In the genomic region with DNA sequence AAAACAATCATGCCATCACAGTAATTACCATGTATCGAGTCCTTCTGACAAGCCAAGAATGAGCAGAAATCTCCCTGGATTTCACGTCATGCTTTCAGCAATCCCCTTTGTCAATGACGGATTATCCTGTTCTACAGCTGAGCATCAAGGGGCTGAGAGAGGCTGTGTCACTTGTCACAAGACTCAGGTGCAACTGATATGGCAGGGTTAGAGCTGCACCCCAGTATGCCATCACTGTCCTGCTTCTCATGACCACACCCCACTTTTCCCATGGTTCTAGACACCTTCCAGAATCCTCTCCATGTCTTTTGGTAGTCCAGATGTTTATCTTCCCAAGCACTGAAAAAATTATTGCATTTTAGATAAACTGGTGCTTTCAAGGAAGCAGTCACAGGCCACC, we compare ENCODE assay signal across 41 mouse cellular contexts. TPM values are rescaled to one million over a fixed set of nuclear protein-coding genes. Genes with fewer than 3 reads are reported as not detected.
A peak's percentile ranks its signal among the peaks of the same experiment; 100 is the strongest.
DNase-seq lines count a peak whose midpoint lies in the region; ATAC-seq and TF ChIP-seq lines count a peak whose summit lies in the region.
"Had no signal": no experiment of that assay in that cellular context is flagged by ENCODE, and none has a peak within 500 bp of the region (broad histone marks: within the 10 kb centered on the region; RNA-seq: fewer than 3 reads in every experiment).

No protein-coding gene starts in this region.

- H3K36me3 ChIP-seq in hindbrain, embryonic 11.5 days (ENCODE audit: control insufficient read depth, insufficient read depth, low read length) = no peaks in the 10 kb centered on the region
- no peaks in the 10 kb centered on the region for H3K36me3 ChIP-seq in hindbrain, embryonic 13.5 days
- H3K36me3 ChIP-seq in midbrain, embryonic 11.5 days (ENCODE audit: control insufficient read depth, insufficient read depth, low read length) = no peaks in the 10 kb centered on the region
- H3K36me3 ChIP-seq in midbrain, postnatal 0 days (ENCODE audit: insufficient read depth, low read length) = no peaks in the 10 kb centered on the region
- no peaks in the 10 kb centered on the region for H3K36me3 ChIP-seq in embryonic facial prominence, embryonic 11.5 days (replicated peaks; ENCODE audit: control insufficient read depth, insufficient read depth, low read depth, low read length)
- H3K36me3 ChIP-seq: embryonic facial prominence, embryonic 13.5 days; hindbrain, embryonic 10.5 days; intestine, embryonic 15.5 days; neural tube, embryonic 12.5 days had no signal

- H3K27me3 ChIP-seq in hindbrain, embryonic 11.5 days (ENCODE audit: control insufficient read depth, insufficient read depth, low read length) = no peaks in the 10 kb centered on the region
- no peaks in the 10 kb centered on the region for H3K27me3 ChIP-seq in hindbrain, embryonic 13.5 days
- H3K27me3 ChIP-seq in midbrain, embryonic 11.5 days (ENCODE audit: control insufficient read depth, insufficient read depth, low read length) = no peaks in the 10 kb centered on the region
- H3K27me3 ChIP-seq in midbrain, postnatal 0 days (ENCODE audit: insufficient read depth, low read length) = no peaks in the 10 kb centered on the region
- no peaks in the 10 kb centered on the region for H3K27me3 ChIP-seq in embryonic facial prominence, embryonic 11.5 days (ENCODE audit: control insufficient read depth, insufficient read depth, low read length)
- H3K27me3 ChIP-seq: CH12.LX; embryonic facial prominence, embryonic 13.5 days; intestine, embryonic 15.5 days; neural tube, embryonic 12.5 days had no signal

- H3K4me1 ChIP-seq in hindbrain, embryonic 11.5 days (replicated peaks; ENCODE audit: control insufficient read depth, insufficient read depth, low read length) = no peaks in the 10 kb centered on the region; the same call in 1 of the 2 replicates
- 0 out of 2 replicates have a peak, but pooled peaks cover 4% of the 10 kb centered on the region for H3K4me1 ChIP-seq in hindbrain, embryonic 13.5 days (replicated peaks)
- H3K4me1 ChIP-seq in midbrain, embryonic 11.5 days (ENCODE audit: control insufficient read depth, insufficient read depth, low read length) = peaks cover 8% of the 10 kb centered on the region
- H3K4me1 ChIP-seq in midbrain, postnatal 0 days (ENCODE audit: insufficient read depth, low read length) = no peaks in the 10 kb centered on the region
- no peaks in the 10 kb centered on the region for H3K4me1 ChIP-seq in embryonic facial prominence, embryonic 11.5 days (ENCODE audit: control insufficient read depth, insufficient read depth, low read length)
- H3K4me1 ChIP-seq: intestine, embryonic 15.5 days; neural tube, embryonic 12.5 days had no signal

- ATAC-seq in hindbrain, embryonic 11.5 days (ENCODE audit: low FRiP score) = no peak
- ATAC-seq in hindbrain, embryonic 13.5 days (ENCODE audit: low FRiP score) = no peak
- peak; percentile 54; the same call in 1 of the 2 replicates for ATAC-seq in midbrain, embryonic 11.5 days (ENCODE audit: low FRiP score)
- no peak for ATAC-seq in midbrain, postnatal 0 days (ENCODE audit: low FRiP score)
- 0 out of 2 replicates have a peak, but pooled peaks have one; percentile 34 for ATAC-seq in embryonic facial prominence, embryonic 11.5 days (replicated peaks; ENCODE audit: insufficient number of reproducible peaks, low FRiP score, low TSS enrichment, low read depth)
- ATAC-seq: activated CD4-positive, CD25-positive, alpha-beta regulatory T cell, adult 4 months; hindbrain, postnatal 0 days; intestine, embryonic 15.5 days; lung, postnatal 0 days had no signal

- TF ChIP-seq CTCF in midbrain, postnatal 0 days (IDR thresholded peaks at IDR 0.05) = no peak

- H3K27ac ChIP-seq in hindbrain, embryonic 11.5 days (ENCODE audit: low read depth, low read length) = no peak overlapping the region
- no peak overlapping the region for H3K27ac ChIP-seq in hindbrain, embryonic 13.5 days
- no peak overlapping the region for H3K27ac ChIP-seq in midbrain, embryonic 11.5 days (ENCODE audit: low read depth, low read length)
- H3K27ac ChIP-seq in midbrain, postnatal 0 days (ENCODE audit: low read depth, low read length) = no peak overlapping the region
- H3K27ac ChIP-seq in embryonic facial prominence, embryonic 11.5 days (replicated peaks; ENCODE audit: low read depth, low read length) = no peak overlapping the region
- H3K27ac ChIP-seq: embryonic facial prominence, embryonic 13.5 days; gastrocnemius, adult 2 months; heart, adult 2 months; hindbrain, embryonic 10.5 days; hindbrain, postnatal 0 days; intestine, embryonic 15.5 days; liver, embryonic 14.5 days; neural tube, embryonic 12.5 days had no signal

- no peak overlapping the region for H3K4me2 ChIP-seq in hindbrain, embryonic 11.5 days (replicated peaks; ENCODE audit: low read depth, low read length)
- H3K4me2 ChIP-seq in hindbrain, embryonic 13.5 days = no peak overlapping the region
- H3K4me2 ChIP-seq in midbrain, embryonic 11.5 days = no peak overlapping the region
- no peak overlapping the region for H3K4me2 ChIP-seq in midbrain, postnatal 0 days (ENCODE audit: low read depth, low read length, poor library complexity, severe bottlenecking)
- H3K4me2 ChIP-seq in embryonic facial prominence, embryonic 11.5 days (ENCODE audit: low read depth, low read length) = no peak overlapping the region
- H3K4me2 ChIP-seq: embryonic facial prominence, embryonic 13.5 days; intestine, embryonic 15.5 days; neural tube, embryonic 12.5 days had no signal

- 51% methylated on average over 3 of the region's 3 CpGs for WGBS in hindbrain, embryonic 11.5 days
- 27% methylated on average over 3 of the region's 3 CpGs for WGBS in hindbrain, embryonic 13.5 days
- WGBS in midbrain, embryonic 11.5 days = 15% methylated on average over 3 of the region's 3 CpGs
- WGBS in midbrain, postnatal 0 days = 21% methylated on average over 3 of the region's 3 CpGs
- 43% methylated on average over 3 of the region's 3 CpGs for WGBS in embryonic facial prominence, embryonic 11.5 days

- no peaks in the 10 kb centered on the region for H3K9me3 ChIP-seq in hindbrain, embryonic 11.5 days (ENCODE audit: control insufficient read depth, low read length)
- no peaks in the 10 kb centered on the region for H3K9me3 ChIP-seq in hindbrain, embryonic 13.5 days
- H3K9me3 ChIP-seq in midbrain, embryonic 11.5 days (ENCODE audit: control insufficient read depth, low read length) = no peaks in the 10 kb centered on the region
- no peaks in the 10 kb centered on the region for H3K9me3 ChIP-seq in midbrain, postnatal 0 days (ENCODE audit: low read length)
- no peaks in the 10 kb centered on the region for H3K9me3 ChIP-seq in embryonic facial prominence, embryonic 11.5 days (replicated peaks; ENCODE audit: control insufficient read depth, low read length)
- H3K9me3 ChIP-seq: embryonic facial prominence, embryonic 13.5 days; hindbrain, embryonic 10.5 days; intestine, embryonic 15.5 days; neural tube, embryonic 12.5 days had no signal

- peak; percentile 35 for DNase-seq in embryo, embryonic 10 days (ENCODE audit: low spot score)
- no peak for DNase-seq in embryo, embryonic 10.5 days (ENCODE audit: low spot score)
- DNase-seq in hindbrain, embryonic 11.5 days (ENCODE audit: low spot score) = peak; percentile 5
- DNase-seq in midbrain, embryonic 11.5 days (ENCODE audit: low spot score, missing footprints) = peak; percentile 88
- DNase-seq in midbrain, postnatal 0 days (ENCODE audit: low spot score) = no peak
- DNase-seq in embryonic facial prominence, embryonic 11.5 days (ENCODE audit: low spot score) = peak; percentile 38
- DNase-seq: adrenal gland, adult 2 months; adrenal gland, postnatal 36 days; cerebellum, adult 2 months; cerebellum, postnatal 14 days; gastrocnemius, adult 2 months; gastrocnemius, postnatal 36 days; heart, adult 2 months; heart, postnatal 14 days; kidney, adult 2 months; kidney, postnatal 4 days; layer of hippocampus, postnatal 36 days; left cerebral cortex, postnatal 4 days; right cerebral cortex, adult 18-20 months; spleen, adult 18-20 months; thymus, postnatal 14 days had no signal

- no peak overlapping the region for H3K4me3 ChIP-seq in hindbrain, embryonic 11.5 days (ENCODE audit: low read depth, low read length)
- H3K4me3 ChIP-seq in hindbrain, embryonic 13.5 days = no peak overlapping the region
- H3K4me3 ChIP-seq in midbrain, embryonic 11.5 days (ENCODE audit: low read depth, low read length) = no peak overlapping the region
- no peak overlapping the region for H3K4me3 ChIP-seq in midbrain, postnatal 0 days (ENCODE audit: low read depth, low read length)
- no peak overlapping the region for H3K4me3 ChIP-seq in embryonic facial prominence, embryonic 11.5 days (ENCODE audit: low read depth, low read length)
- H3K4me3 ChIP-seq: embryonic facial prominence, embryonic 13.5 days; gastrocnemius, adult 2 months; heart, adult 2 months; hindbrain, embryonic 10.5 days; intestine, embryonic 15.5 days; myocyte; neural tube, embryonic 12.5 days had no signal

- H3K9ac ChIP-seq in hindbrain, embryonic 11.5 days (ENCODE audit: low read depth, low read length) = no peak overlapping the region
- no peak overlapping the region for H3K9ac ChIP-seq in hindbrain, embryonic 13.5 days
- no peak overlapping the region for H3K9ac ChIP-seq in midbrain, embryonic 11.5 days (ENCODE audit: low read length)
- no peak overlapping the region for H3K9ac ChIP-seq in midbrain, postnatal 0 days (replicated peaks; ENCODE audit: low read length, poor library complexity, severe bottlenecking)
- no peak overlapping the region for H3K9ac ChIP-seq in embryonic facial prominence, embryonic 11.5 days (replicated peaks; ENCODE audit: low read length)
- H3K9ac ChIP-seq: embryonic facial prominence, embryonic 13.5 days; intestine, embryonic 15.5 days; liver, embryonic 14.5 days; neural tube, embryonic 12.5 days had no signal

RNA-seq across cellular contexts. Expression of gene 4930432M17Rik, which starts 8.9 kb away (rescaled TPM):
- not detected in 2 replicates for polyA plus RNA-seq in hindbrain, embryonic 11.5 days (2014; fragmentation: Nextera tagmentation; extraction: Ambion mirVana)
- polyA plus RNA-seq in hindbrain, embryonic 13.5 days (2015; fragmentation: Nextera tagmentation; extraction: Ambion mirVana) = not detected in 2 replicates
- polyA plus RNA-seq in midbrain, embryonic 11.5 days (2014; fragmentation: Nextera tagmentation; extraction: Ambion mirVana) = not detected in 2 replicates
- total RNA-seq in midbrain, postnatal 0 days (2014; rRNA removed) = not detected in 2 replicates
- polyA plus RNA-seq in midbrain, postnatal 0 days (2015; fragmentation: Nextera tagmentation; extraction: Ambion mirVana) = not detected in 2 replicates
- not detected in 2 replicates for polyA plus RNA-seq in embryonic facial prominence, embryonic 11.5 days (2014; fragmentation: Nextera tagmentation; extraction: Ambion mirVana)
- total RNA-seq: adrenal gland, adult 2 months; adrenal gland, postnatal 36 days; CH12.LX; ES-E14; gastrocnemius, adult 2 months; gastrocnemius, postnatal 36 days; heart, adult 2 months; heart, postnatal 14 days; hindbrain, postnatal 0 days; layer of hippocampus, postnatal 36 days; left cerebral cortex, postnatal 4 days had no signal
- polyA plus RNA-seq: activated CD4-positive, CD25-positive, alpha-beta regulatory T cell, adult 4 months; adrenal gland, adult 2 months; C2C12; cerebellum, adult 2 months; cortical plate, adult 2 months; embryonic facial prominence, embryonic 13.5 days; forebrain, embryonic 11.5 days; heart, adult 2 months; heart, embryonic 14.5 days; hindbrain, embryonic 10.5 days; hindbrain, postnatal 0 days; intestine, embryonic 15.5 days; kidney, adult 2 months; kidney, embryonic 16.5 days; limb, embryonic 14.5 days; liver, embryonic 14.5 days; lung, postnatal 0 days; myocyte; neural tube, embryonic 12.5 days; stomach, embryonic 16.5 days; urinary bladder, adult 2 months had no signal

RNA-seq across cellular contexts. Expression of gene F3, which starts 43.9 kb away (rescaled TPM):
- 11.7 and 13.6 TPM in 2 replicates for polyA plus RNA-seq in hindbrain, embryonic 11.5 days (2014; fragmentation: Nextera tagmentation; extraction: Ambion mirVana)
- 5.6 and 5.8 TPM in 2 replicates for polyA plus RNA-seq in hindbrain, embryonic 13.5 days (2015; fragmentation: Nextera tagmentation; extraction: Ambion mirVana)
- polyA plus RNA-seq in midbrain, embryonic 11.5 days (2014; fragmentation: Nextera tagmentation; extraction: Ambion mirVana) = 4.2 and 4.8 TPM in 2 replicates
- 12.6 and 15.6 TPM in 2 replicates for total RNA-seq in midbrain, postnatal 0 days (2014; rRNA removed)
- polyA plus RNA-seq in midbrain, postnatal 0 days (2015; fragmentation: Nextera tagmentation; extraction: Ambion mirVana) = 16.5 and 16.7 TPM in 2 replicates
- polyA plus RNA-seq in embryonic facial prominence, embryonic 11.5 days (2014; fragmentation: Nextera tagmentation; extraction: Ambion mirVana) = 14.2 and 14.9 TPM in 2 replicates
- polyA plus RNA-seq: activated CD4-positive, CD25-positive, alpha-beta regulatory T cell, adult 4 months had no signal

Comparison
In these comparisons a context has a peak if more than half of its experiments do, and no peak if none do; other contexts are left out.
1. DNase-seq: peak in embryo, embryonic 10 days (single experiment), hindbrain, embryonic 11.5 days (single experiment), midbrain, embryonic 11.5 days (single experiment) and embryonic facial prominence, embryonic 11.5 days (single experiment); none in embryo, embryonic 10.5 days (single experiment) and midbrain, postnatal 0 days (single experiment).
2. ATAC-seq: peak in midbrain, embryonic 11.5 days (single experiment) and embryonic facial prominence, embryonic 11.5 days (single experiment); none in hindbrain, embryonic 11.5 days (single experiment), hindbrain, embryonic 13.5 days (single experiment) and midbrain, postnatal 0 days (single experiment).